Mouse (Mus musculus): ENCODE measurements around the gene Nr2e1. TPM values are rescaled to one million over a fixed set of nuclear protein-coding genes. Genes with fewer than 3 reads are reported as not detected.

Gene Nr2e1
- total RNA-seq (2023), result not detected

DNA sequence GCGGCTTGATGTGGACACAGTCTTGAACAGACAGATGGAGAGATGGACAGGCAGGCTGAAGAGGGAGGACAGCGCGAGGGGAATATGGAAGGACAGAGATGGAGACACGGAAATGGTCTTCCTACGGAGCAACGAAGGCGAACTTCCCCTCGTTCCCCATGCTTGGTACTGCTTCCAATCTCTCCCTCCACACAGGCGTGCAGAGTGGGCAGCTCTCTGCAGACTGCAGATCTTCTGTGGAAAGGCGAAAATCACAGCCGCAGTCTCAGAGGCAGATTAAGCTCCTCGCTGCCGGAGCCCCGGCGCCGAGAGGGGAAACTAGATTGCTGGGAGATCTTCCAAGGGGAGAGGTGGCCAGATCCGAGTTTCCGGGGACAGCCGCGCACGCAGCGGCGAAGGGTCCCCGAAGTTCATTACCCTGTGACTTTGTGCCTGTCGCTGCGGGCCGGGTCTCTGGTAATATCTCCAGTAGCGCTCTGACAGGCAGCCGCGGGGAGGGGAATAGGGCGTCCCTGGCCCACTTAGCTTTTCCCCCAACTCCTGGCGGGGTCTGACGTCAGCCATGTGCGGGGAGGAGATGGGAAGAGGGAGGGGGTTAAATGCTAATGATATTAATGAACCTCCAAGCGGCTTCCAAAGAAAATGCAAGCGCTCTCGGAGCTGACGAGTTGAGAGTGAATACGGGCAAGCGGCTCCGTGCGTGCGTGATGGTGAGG, at the start of gene Nr2e1, which contains the start of gene Ostm1:
Gene Nr2e1 (minus strand): TSS at position 476 of the 716 bp plus-strand sequence.
Gene Ostm1 (plus strand): TSS at position 666 of the 716 bp plus-strand sequence.

Other genes starting within 250 kb of the Nr2e1 start
- 1 to 10 TPM; 1.3 to 1.6 TPM for gene Afg1l, start 105.1 kb downstream of the Nr2e1 start, total RNA-seq (2023)
- 100 to 1,000 TPM; 102 to 105 TPM for gene Snx3, start 81.6 kb downstream of the Nr2e1 start, total RNA-seq (2023)
- gene Ostm1, start 190 bp upstream of the Nr2e1 start, total RNA-seq (2023), result 10 to 100 TPM; 29.3 to 30.1 TPM
- gene Sec63, start 177.9 kb upstream of the Nr2e1 start, total RNA-seq (2023), result 10 to 100 TPM; 27.0 to 32.9 TPM

Data from neutrophil, adult 83 days (primary cell).